Mouse (Mus musculus): ENCODE results near the gene Rpp21.

Rpp21 gene

GRCm38 (mm10) chr17:36237321-36237921 is 20.4 kb downstream of the Rpp21 start:
- DNase-seq (ENCODE audit: low read depth in 2 of 2, low spot score in 2 of 2), result no peak

- peak in 1 of 2 experiments; percentile 36 for DNase-seq (ENCODE audit: low read depth in 2 of 2, low spot score in 2 of 2)
These were observed 22.6 kb downstream of the Rpp21 start for GRCm38 (mm10) chr17:36235300-36235699.

- no peak for DNase-seq (ENCODE audit: low read depth in 2 of 2, low spot score in 2 of 2)
These were observed 24.3 kb downstream of the Rpp21 start for GRCm38 (mm10) chr17:36233572-36233971.

- DNase-seq (ENCODE audit: low read depth in 2 of 2, low spot score in 2 of 2), result peak; percentile 70 to 81
These were observed 26.6 kb downstream of the Rpp21 start for GRCm38 (mm10) chr17:36231318-36231717.

- peak; percentile 22 to 29 for DNase-seq (ENCODE audit: low read depth in 2 of 2, low spot score in 2 of 2)
These were observed 28.8 kb downstream of the Rpp21 start for GRCm38 (mm10) chr17:36229046-36229445.

GRCm38 (mm10) chr17:36226921-36227320 is 30.9 kb downstream of the Rpp21 start:
- peak; percentile 62 to 77 for DNase-seq (ENCODE audit: low read depth in 2 of 2, low spot score in 2 of 2)

- DNase-seq (ENCODE audit: low read depth in 2 of 2, low spot score in 2 of 2), result no peak
These were observed 32.5 kb downstream of the Rpp21 start for GRCm38 (mm10) chr17:36225231-36225824.

- no peak for DNase-seq (ENCODE audit: low read depth in 2 of 2, low spot score in 2 of 2)
These were observed 33.4 kb downstream of the Rpp21 start for GRCm38 (mm10) chr17:36224451-36224850.

GRCm38 (mm10) chr17:36218594-36219155 is 39.2 kb downstream of the Rpp21 start:
- no peak for DNase-seq (ENCODE audit: low read depth in 2 of 2, low spot score in 2 of 2)

- no peak for DNase-seq (ENCODE audit: low read depth in 2 of 2, low spot score in 2 of 2)
These were observed 42.3 kb downstream of the Rpp21 start for GRCm38 (mm10) chr17:36215586-36215985.

GRCm38 (mm10) chr17:36206846-36207245 is 51.0 kb downstream of the Rpp21 start:
- no peak for DNase-seq (ENCODE audit: low read depth in 2 of 2, low spot score in 2 of 2)

GRCm38 (mm10) chr17:36205862-36206261 is 52.0 kb downstream of the Rpp21 start:
- peak in 1 of 2 experiments; percentile 11 for DNase-seq (ENCODE audit: low read depth in 2 of 2, low spot score in 2 of 2)

Data from CD8-positive naive resting alpha-beta T cell, adult 2 months (primary cell).